Mouse (Mus musculus): ENCODE measurements around the gene Gm47791. TPM values are rescaled to one million over a fixed set of nuclear protein-coding genes. Genes with fewer than 3 reads are reported as not detected.

The Gm47791 gene
- polyA plus RNA-seq, 1 experiment from 2014 or later = not detected

Other genes starting within 250 kb of the Gm47791 start
- gene Col4a4, start 184.4 kb downstream of the Gm47791 start, polyA plus RNA-seq (2015; fragmentation: Nextera tagmentation; extraction: Ambion mirVana) = 0.11 and 0.13 TPM in 2 replicates
- gene Col4a3, start 184.3 kb downstream of the Gm47791 start, polyA plus RNA-seq (2015; fragmentation: Nextera tagmentation; extraction: Ambion mirVana) = 0.06 TPM in 2 replicates
- gene Mff, start 46.4 kb downstream of the Gm47791 start, polyA plus RNA-seq (2015; fragmentation: Nextera tagmentation; extraction: Ambion mirVana) = 191 and 197 TPM in 2 replicates
- gene Tm4sf20, start 2.8 kb downstream of the Gm47791 start, polyA plus RNA-seq (2015; fragmentation: Nextera tagmentation; extraction: Ambion mirVana) = 0.11 TPM in 1 of 2 replicates, not detected in the other
- gene Agfg1, start 68.2 kb upstream of the Gm47791 start, polyA plus RNA-seq (2015; fragmentation: Nextera tagmentation; extraction: Ambion mirVana) = 19.3 and 25.7 TPM in 2 replicates
- 0.19 TPM in 1 of 2 replicates, not detected in the other for gene A030005L19Rik, start 142.1 kb upstream of the Gm47791 start, polyA plus RNA-seq (2015; fragmentation: Nextera tagmentation; extraction: Ambion mirVana)
- gene A030014E15Rik, start 153.7 kb upstream of the Gm47791 start, polyA plus RNA-seq (2015; fragmentation: Nextera tagmentation; extraction: Ambion mirVana) = not detected in 2 replicates
- not detected in 2 replicates for gene Gm6217, start 160.2 kb upstream of the Gm47791 start, polyA plus RNA-seq (2015; fragmentation: Nextera tagmentation; extraction: Ambion mirVana)
- not detected in 2 replicates for gene A030003K21Rik, start 172.1 kb upstream of the Gm47791 start, polyA plus RNA-seq (2015; fragmentation: Nextera tagmentation; extraction: Ambion mirVana)
- not detected in 2 replicates for gene Gm7544, start 184.8 kb upstream of the Gm47791 start, polyA plus RNA-seq (2015; fragmentation: Nextera tagmentation; extraction: Ambion mirVana)
- gene Gm47955, start 189.0 kb upstream of the Gm47791 start, polyA plus RNA-seq (2015; fragmentation: Nextera tagmentation; extraction: Ambion mirVana) = not detected in 2 replicates
- gene Gm47959, start 229.3 kb upstream of the Gm47791 start, polyA plus RNA-seq (2015; fragmentation: Nextera tagmentation; extraction: Ambion mirVana) = not detected in 2 replicates

Measured in limb, embryonic 15.5 days (tissue).